Mouse (Mus musculus): Measurements from ENCODE around the gene Sema7a.

The Sema7a gene

GRCm38 (mm10) chr9:57959886-57960866 lies 20.3 kb downstream of the Sema7a start:
- no peak for DNase-seq (ENCODE audit: low spot score in 2 of 2)

GRCm38 (mm10) chr9:57961226-57961625 lies 21.3 kb downstream of the Sema7a start:
- no peak for DNase-seq (ENCODE audit: low spot score in 2 of 2)

- DNase-seq (ENCODE audit: low spot score in 2 of 2) = no peak
Observed at GRCm38 (mm10) chr9:57961863-57962778, 22.2 kb downstream of the Sema7a start.

GRCm38 (mm10) chr9:57963249-57963997 lies 23.5 kb downstream of the Sema7a start:
- no peak for DNase-seq (ENCODE audit: low spot score in 2 of 2)

- DNase-seq (ENCODE audit: low spot score in 2 of 2) = no peak
Observed at GRCm38 (mm10) chr9:57963998-57964395, 24.1 kb downstream of the Sema7a start.

- no peak for DNase-seq (ENCODE audit: low spot score in 2 of 2)
Observed at GRCm38 (mm10) chr9:57964528-57965250, 24.8 kb downstream of the Sema7a start.

- DNase-seq (ENCODE audit: low spot score in 2 of 2) = no peak
Observed at GRCm38 (mm10) chr9:57965281-57966185, 25.6 kb downstream of the Sema7a start.

- peak in 1 of 2 experiments; percentile 45 for DNase-seq (ENCODE audit: low spot score in 2 of 2)
Observed at GRCm38 (mm10) chr9:57967237-57967960, 27.5 kb downstream of the Sema7a start.

GRCm38 (mm10) chr9:57968166-57968771 lies 28.4 kb downstream of the Sema7a start:
- no peak for DNase-seq (ENCODE audit: low spot score in 2 of 2)

GRCm38 (mm10) chr9:57968783-57969542 lies 29.1 kb downstream of the Sema7a start:
- no peak for DNase-seq (ENCODE audit: low spot score in 2 of 2)

- no peak for DNase-seq (ENCODE audit: low spot score in 2 of 2)
Observed at GRCm38 (mm10) chr9:57969736-57970495, 30.0 kb downstream of the Sema7a start.

GRCm38 (mm10) chr9:57971413-57971812 lies 31.5 kb downstream of the Sema7a start:
- no peak for DNase-seq (ENCODE audit: low spot score in 2 of 2)

GRCm38 (mm10) chr9:57972141-57972591 lies 32.3 kb downstream of the Sema7a start:
- no peak for DNase-seq (ENCODE audit: low spot score in 2 of 2)

GRCm38 (mm10) chr9:57972776-57973439 lies 33.0 kb downstream of the Sema7a start:
- no peak for DNase-seq (ENCODE audit: low spot score in 2 of 2)

GRCm38 (mm10) chr9:57973440-57974066 lies 33.6 kb downstream of the Sema7a start:
- no peak for DNase-seq (ENCODE audit: low spot score in 2 of 2)

- no peak for DNase-seq (ENCODE audit: low spot score in 2 of 2)
Observed at GRCm38 (mm10) chr9:57974221-57974620, 34.3 kb downstream of the Sema7a start.
